Mouse (Mus musculus): Measurements from ENCODE around the gene Gucd1.

DNA sequence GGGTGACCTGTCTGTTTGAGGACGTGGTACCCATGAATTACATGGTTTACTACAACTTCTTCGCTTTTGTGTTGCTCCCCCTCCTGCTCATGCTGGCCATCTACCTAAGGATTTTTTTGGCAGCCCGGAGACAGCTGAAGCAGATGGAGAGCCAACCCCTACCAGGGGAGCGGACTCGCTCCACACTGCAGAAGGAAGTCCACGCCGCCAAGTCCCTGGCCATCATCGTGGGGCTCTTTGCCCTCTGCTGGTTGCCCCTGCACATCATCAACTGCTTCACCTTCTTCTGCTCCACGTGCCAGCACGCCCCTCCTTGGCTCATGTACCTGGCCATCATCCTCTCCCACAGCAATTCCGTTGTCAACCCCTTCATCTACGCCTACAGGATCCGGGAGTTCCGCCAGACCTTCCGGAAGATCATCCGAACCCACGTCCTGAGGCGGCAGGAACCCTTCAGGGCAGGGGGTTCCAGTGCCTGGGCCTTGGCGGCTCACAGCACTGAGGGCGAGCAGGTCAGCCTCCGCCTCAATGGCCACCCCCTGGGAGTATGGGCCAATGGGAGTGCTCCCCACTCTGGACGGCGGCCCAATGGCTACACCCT is 184.5 kb downstream of the Gucd1 start:
- TF ChIP-seq ZC3H11A (IDR thresholded peaks at IDR 0.05; ENCODE audit: borderline replicate concordance, low read depth, low read length) (no peak), CHD2 (IDR thresholded peaks at IDR 0.05; ENCODE audit: low read depth, low read length) (no peak), HCFC1 (IDR thresholded peaks at IDR 0.05; ENCODE audit: borderline replicate concordance, insufficient read depth, low read length) (no peak), ZNF384 (IDR thresholded peaks at IDR 0.05; ENCODE audit: low read depth, low read length) (no peak)
